In genomic region chr5:25713001-25713706, GRCm38 (mm10) we compare ENCODE assay signal across 10 mouse cellular contexts. TPM values are rescaled to one million over a fixed set of nuclear protein-coding genes. Genes with fewer than 3 reads are reported as not detected.
DNase-seq lines count a peak whose midpoint lies in the region; ATAC-seq and TF ChIP-seq lines count a peak whose summit lies in the region.
"Not testable (repeated sequence)": the region's sequence is repeated elsewhere in the genome, so short reads cannot be mapped to it uniquely, and the experiment has no call there.
"Had no signal": no experiment of that assay in that cellular context is flagged by ENCODE, and none has a peak within 500 bp of the region (broad histone marks: within the 10 kb centered on the region; RNA-seq: fewer than 3 reads in every experiment).

No protein-coding gene starts in this region.

- not testable (repeated sequence) for TF ChIP-seq POLR2A in CH12.LX (IDR thresholded peaks at IDR 0.05; ENCODE audit: low read depth, low read length)

- H3K4me2 ChIP-seq in CH12.LX (ENCODE audit: insufficient read depth, low read depth, poor library complexity, severe bottlenecking); lung, postnatal 0 days (replicated peaks; ENCODE audit: low read depth, low read length): not testable (repeated sequence)

- H3K4me1 ChIP-seq in CH12.LX (ENCODE audit: control insufficient read depth in 1 of 2, insufficient read depth in 2 of 2); lung, postnatal 0 days (ENCODE audit: insufficient read depth, low read depth, low read length): not testable (repeated sequence)

- not testable (repeated sequence) for H3K27me3 ChIP-seq in CH12.LX (replicated peaks); lung, postnatal 0 days (replicated peaks; ENCODE audit: insufficient read depth, low read length)

- 85% methylated on average over 4 of the region's 4 CpGs for WGBS in lung, postnatal 0 days

- TF ChIP-seq EP300 in CH12.LX (IDR thresholded peaks at IDR 0.05; ENCODE audit: low read length): not testable (repeated sequence)
- peak; percentile 68 for TF ChIP-seq EP300 in lung, postnatal 0 days (IDR thresholded peaks at IDR 0.05)

- H3K36me3 ChIP-seq in CH12.LX (replicated peaks in 1 of 2; ENCODE audit: control insufficient read depth in 1 of 2, insufficient read depth in 1 of 2, low read length in 1 of 2); lung, postnatal 0 days (ENCODE audit: insufficient read depth, low read length): not testable (repeated sequence)

- ATAC-seq in granulocyte monocyte progenitor cell, adult 5-6 weeks (replicated peaks; ENCODE audit: poor library complexity, severe bottlenecking): peak; percentile 61
- ATAC-seq in lung, postnatal 0 days: not testable (repeated sequence)

- in situ Hi-C loops in CH12.LX (cut with MboI; ENCODE audit: low pct_ligation_motif_present, low pct_unique_long_range_greater_than_20kb, low sequenced_read_pairs): not testable (repeated sequence)

- peaks cover 12% of the 10 kb centered on the region for H3K9me3 ChIP-seq in CH12.LX (replicated peaks; ENCODE audit: low read length)
- H3K9me3 ChIP-seq in lung, postnatal 0 days (ENCODE audit: low read length): not testable (repeated sequence)

- TF ChIP-seq RAD21 in CH12.LX (IDR thresholded peaks at IDR 0.05; ENCODE audit: low read depth, low read length): not testable (repeated sequence)

- not testable (repeated sequence) for H3K9ac ChIP-seq in CH12.LX (ENCODE audit: insufficient read depth, low read depth); lung, postnatal 0 days (replicated peaks; ENCODE audit: low read depth)

- dilution Hi-C loops in CH12.LX (cut with MboI; ENCODE audit: extremely low pct_ligation_motif_present, extremely low pct_unique_long_range_greater_than_20kb, low sequenced_read_pairs): not testable (repeated sequence)

- peak; percentile 56 for DNase-seq in 3134 (ENCODE audit: extremely low read depth, insufficient read length, low spot score)
- peak; percentile 42 to 56 for DNase-seq in B cell, adult 2 months
- DNase-seq in CH12.LX (ENCODE audit: extremely low read depth): peak; percentile 12
- DNase-seq in T-cell, adult 2 months (ENCODE audit: low spot score): peak; percentile 47
- DNase-seq in lung, postnatal 0 days (ENCODE audit: low spot score): not testable (repeated sequence)
- DNase-seq in monocyte, adult 2 months (ENCODE audit: low read depth in 1 of 2, low spot score in 2 of 2): peak; percentile 35 to 66
- peak; percentile 45 to 56 for DNase-seq in natural killer cell, adult 2 months (ENCODE audit: low spot score in 2 of 2)

- H3K79me2 ChIP-seq in CH12.LX (replicated peaks; ENCODE audit: control insufficient read depth, extremely low read depth, insufficient read depth, poor library complexity, severe bottlenecking): not testable (repeated sequence)

- H3K4me3 ChIP-seq in CH12.LX (replicated peaks in 1 of 3; ENCODE audit: low read depth in 2 of 3, low read length in 2 of 3, poor library complexity in 1 of 3); lung, postnatal 0 days (ENCODE audit: low read depth, low read length): not testable (repeated sequence)

- H3K27ac ChIP-seq in CH12.LX (ENCODE audit: insufficient read depth, low read depth); lung, postnatal 0 days (ENCODE audit: low read length): not testable (repeated sequence)

- TF ChIP-seq CTCF in CH12.LX (conservative IDR thresholded peaks at IDR 0.05 in 1 of 2, IDR thresholded peaks at IDR 0.05 in 1 of 2; ENCODE audit: low read depth in 2 of 2, low read length in 2 of 2); lung, postnatal 0 days (IDR thresholded peaks at IDR 0.05): not testable (repeated sequence)

RNA-seq across cellular contexts. Expression of gene Xrcc2, which starts 7.5 kb away (rescaled TPM):
- 13.0 and 16.3 TPM in 2 replicates for total RNA-seq in CH12.LX (2012; rRNA removed)
- total RNA-seq in CH12.LX (2014; rRNA removed): 21.9 and 23.4 TPM in 2 replicates
- polyA plus RNA-seq in CH12.LX (2012; ENCODE audit: insufficient read length, low read depth): 10.0 and 11.3 TPM in 2 replicates
- total RNA-seq in granulocyte monocyte progenitor cell, adult 5-6 weeks (2014; fragmentation: Nextera tagmentation): 15.2 and 21.9 TPM in 2 replicates
- total RNA-seq in granulocyte monocyte progenitor cell, adult 5-6 weeks (2017): 12.7 and 14.9 TPM in 2 replicates
- polyA plus RNA-seq in lung, postnatal 0 days (2015; fragmentation: Nextera tagmentation; extraction: Ambion mirVana): 1.6 and 1.9 TPM in 2 replicates

RNA-seq across cellular contexts. Expression of gene Actr3b, which starts 46.6 kb away (rescaled TPM):
- total RNA-seq in CH12.LX (2012; rRNA removed) (1.3 and 1.7 TPM in 2 replicates), CH12.LX (2014; rRNA removed) (3.9 and 4.5 TPM in 2 replicates)
- polyA plus RNA-seq in CH12.LX (2012; ENCODE audit: insufficient read length, low read depth): 4.7 and 6.8 TPM in 2 replicates
- 1.1 TPM in 1 of 2 replicates, not detected in the other for total RNA-seq in granulocyte monocyte progenitor cell, adult 5-6 weeks (2014; fragmentation: Nextera tagmentation)
- 0.43 TPM in 1 of 2 replicates, not detected in the other for total RNA-seq in granulocyte monocyte progenitor cell, adult 5-6 weeks (2017)
- 0.53 and 0.79 TPM in 2 replicates for polyA plus RNA-seq in lung, postnatal 0 days (2015; fragmentation: Nextera tagmentation; extraction: Ambion mirVana)
- total RNA-seq: hematopoietic stem cell, adult 5-6 weeks had no signal
- polyA plus RNA-seq: erythroblast, embryonic 14.5 days had no signal
